Mouse (Mus musculus): ENCODE data around the gene Sh3rf1. TPM values are rescaled to one million over a fixed set of nuclear protein-coding genes. Genes with fewer than 3 reads are reported as not detected.

The Sh3rf1 gene
- polyA plus RNA-seq, 1 experiment from 2014 or later: 20.8 TPM

DNA sequence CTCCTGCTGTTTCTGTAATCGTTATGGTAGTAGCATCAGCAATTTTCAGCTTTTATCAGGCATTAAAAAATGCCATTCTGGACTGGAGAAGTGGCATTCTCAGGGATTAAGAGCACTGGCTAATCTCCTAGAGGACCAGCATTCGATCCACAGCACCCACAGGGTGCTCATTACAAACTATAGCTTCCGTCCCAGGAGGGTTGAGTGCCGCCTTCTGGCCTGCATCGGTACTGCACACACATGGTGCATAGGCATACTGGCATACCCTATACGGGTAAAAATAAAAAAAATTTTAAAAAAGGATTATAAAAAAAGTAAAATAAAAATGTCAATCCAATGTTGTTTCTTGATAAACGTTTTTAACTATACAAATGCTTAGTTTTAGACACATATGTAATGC lies 20.5 kb downstream of the Sh3rf1 start:
- Histone ChIP-seq H3K36me3 (no peaks in the 10 kb centered on the region), H3K4me3 (replicated peaks) (no peak overlapping the region), H3K27me3 (replicated peaks) (no peaks in the 10 kb centered on the region), H3K4me2 (no peak overlapping the region), H3K4me1 (peaks cover 6% of the 10 kb centered on the region), H3K27ac (replicated peaks) (no peak overlapping the region), H3K9ac (replicated peaks) (no peak overlapping the region), H3K9me3 (replicated peaks) (no peaks in the 10 kb centered on the region)
- WGBS: 87% methylated on average over 7 of the region's 7 CpGs
- ATAC-seq (ENCODE audit: low FRiP score): no peak

DNA sequence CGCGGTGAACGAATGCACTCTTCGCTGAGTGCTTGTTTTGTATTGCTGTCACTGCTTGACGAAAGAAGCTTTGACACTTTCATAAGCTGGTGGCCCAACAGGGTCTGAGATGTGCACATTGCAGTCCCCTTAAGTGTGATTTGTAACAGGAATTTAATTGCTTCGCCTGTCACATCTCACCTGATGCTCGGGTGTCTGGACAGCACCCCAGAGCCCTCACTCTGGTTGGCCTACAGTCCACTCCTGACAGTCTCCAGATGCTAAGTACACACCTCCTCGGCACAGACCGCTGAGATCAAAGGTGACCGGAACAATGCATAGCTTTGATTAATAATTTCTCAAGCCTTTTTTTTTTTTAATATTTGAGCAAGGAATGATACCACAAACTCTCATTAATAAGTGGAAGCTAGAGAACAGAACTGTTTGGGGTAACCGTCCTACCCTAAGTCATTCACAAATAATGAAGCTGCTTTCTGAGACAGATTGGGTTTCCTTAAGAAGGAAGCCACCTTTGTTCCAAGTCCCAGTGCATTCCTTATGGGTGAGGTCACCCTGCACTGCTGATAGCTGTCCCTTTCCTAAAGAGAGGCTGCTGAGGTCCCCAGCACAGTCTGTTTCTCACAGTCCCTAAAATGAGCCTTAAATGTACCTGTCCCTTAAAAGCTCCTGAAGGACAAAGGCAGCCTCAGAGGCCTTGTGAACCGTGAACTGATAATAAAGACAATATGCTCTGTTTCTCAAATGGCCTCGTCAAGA lies 23.8 kb downstream of the Sh3rf1 start:
- no peak overlapping the region for H3K27ac ChIP-seq (replicated peaks)
- no peaks in the 10 kb centered on the region for H3K36me3 ChIP-seq
- no peak for ATAC-seq (ENCODE audit: low FRiP score)
- WGBS: 63% methylated on average over 13 of the region's 13 CpGs
- peaks cover 6% of the 10 kb centered on the region for H3K4me1 ChIP-seq
- H3K9me3 ChIP-seq (replicated peaks): 0 out of 2 replicates have a peak, but pooled peaks cover 3% of the 10 kb centered on the region
- H3K4me3 ChIP-seq (replicated peaks): no peak overlapping the region
- no peaks in the 10 kb centered on the region for H3K27me3 ChIP-seq (replicated peaks)
- H3K4me2 ChIP-seq: no peak overlapping the region
- H3K9ac ChIP-seq (replicated peaks): no peak overlapping the region

DNA sequence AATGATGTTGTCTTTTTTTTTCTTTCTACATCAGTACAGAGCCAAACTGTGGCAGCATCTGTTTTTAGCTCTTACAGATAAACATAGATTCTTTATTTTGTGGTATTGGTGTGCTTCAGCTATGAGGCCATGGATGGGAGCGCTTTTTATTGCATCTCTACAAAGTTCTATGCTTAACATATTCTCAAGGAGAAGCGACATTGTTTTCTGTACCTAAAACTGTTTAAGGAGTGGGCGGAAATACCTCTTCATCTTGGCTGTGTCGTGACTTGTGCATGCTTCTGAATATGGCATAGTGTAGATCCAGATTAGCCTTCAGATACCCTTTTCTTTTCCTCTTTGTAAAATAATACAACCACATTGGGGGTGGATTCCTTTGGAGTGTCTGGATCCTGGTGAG lies 25.8 kb downstream of the Sh3rf1 start:
- no peak overlapping the region for H3K9ac ChIP-seq (replicated peaks)
- H3K4me3 ChIP-seq (replicated peaks): no peak overlapping the region
- WGBS: 95% methylated on average over 4 of the region's 4 CpGs
- H3K27me3 ChIP-seq (replicated peaks): no peaks in the 10 kb centered on the region
- H3K9me3 ChIP-seq (replicated peaks): 0 out of 2 replicates have a peak, but pooled peaks cover 3% of the 10 kb centered on the region
- no peaks in the 10 kb centered on the region for H3K36me3 ChIP-seq
- no peak overlapping the region for H3K27ac ChIP-seq (replicated peaks)
- peaks cover 8% of the 10 kb centered on the region for H3K4me1 ChIP-seq
- no peak overlapping the region for H3K4me2 ChIP-seq
- no peak for ATAC-seq (ENCODE audit: low FRiP score)

DNA sequence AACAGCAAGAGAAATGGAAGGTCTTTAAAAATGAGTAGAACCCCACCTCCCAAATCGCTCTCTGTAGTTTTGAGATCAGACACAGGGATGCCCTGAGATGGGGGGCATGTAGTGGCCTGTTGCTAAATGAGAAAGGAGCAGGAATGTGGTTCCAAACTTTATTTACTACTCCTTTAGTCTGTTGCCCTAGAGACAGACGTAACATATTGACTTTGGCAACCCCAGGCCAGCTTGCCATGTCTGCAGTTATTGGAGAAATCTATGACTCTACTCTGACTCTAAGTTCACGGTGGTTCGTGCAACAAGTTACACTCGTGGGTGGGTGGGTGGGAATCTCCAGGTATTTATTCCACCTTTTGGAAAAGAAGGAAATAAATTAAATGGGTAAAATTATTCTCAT lies 30.5 kb downstream of the Sh3rf1 start:
- Histone ChIP-seq H3K36me3 (no peaks in the 10 kb centered on the region), H3K4me3 (replicated peaks) (no peak overlapping the region), H3K4me2 (no peak overlapping the region), H3K9me3 (replicated peaks) (0 out of 2 replicates have a peak, but pooled peaks cover 3% of the 10 kb centered on the region), H3K27me3 (replicated peaks) (no peaks in the 10 kb centered on the region), H3K9ac (replicated peaks) (no peak overlapping the region), H3K27ac (replicated peaks) (no peak overlapping the region), H3K4me1 (peaks cover 14% of the 10 kb centered on the region; the same call in 1 of the 2 replicates)
- 62% methylated on average over 5 of the region's 5 CpGs for WGBS
- no peak for ATAC-seq (ENCODE audit: low FRiP score)

DNA sequence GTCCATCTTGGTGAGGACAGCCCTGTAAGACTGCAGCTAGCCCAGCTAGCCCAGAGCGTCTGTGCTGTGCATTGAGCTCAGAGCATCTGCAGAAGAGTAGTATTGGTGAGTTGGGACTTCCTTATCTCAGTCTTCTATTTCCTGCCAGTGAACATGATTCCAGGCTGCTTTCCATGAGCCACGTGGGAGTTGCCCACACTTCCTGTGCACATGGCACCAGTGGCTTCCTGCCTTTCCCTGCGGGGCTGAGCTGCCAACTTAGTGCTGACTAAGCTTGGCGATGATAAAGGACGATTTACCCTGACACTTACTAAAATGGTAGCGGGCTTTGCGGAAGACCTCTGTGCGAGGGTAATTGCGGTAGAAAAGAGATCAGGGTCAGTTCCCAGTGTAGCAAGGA lies 35.2 kb downstream of the Sh3rf1 start:
- 80% methylated on average over 9 of the region's 9 CpGs for WGBS
- peaks cover 39% of the 10 kb centered on the region; the same call in 1 of the 2 replicates for H3K4me1 ChIP-seq
- H3K36me3 ChIP-seq: no peaks in the 10 kb centered on the region
- no peaks in the 10 kb centered on the region for H3K9me3 ChIP-seq (replicated peaks)
- H3K4me3 ChIP-seq (replicated peaks): no peak overlapping the region
- H3K9ac ChIP-seq (replicated peaks): no peak overlapping the region
- no peaks in the 10 kb centered on the region for H3K27me3 ChIP-seq (replicated peaks)
- no peak overlapping the region for H3K4me2 ChIP-seq
- no peak overlapping the region for H3K27ac ChIP-seq (replicated peaks)
- ATAC-seq (ENCODE audit: low FRiP score): no peak

DNA sequence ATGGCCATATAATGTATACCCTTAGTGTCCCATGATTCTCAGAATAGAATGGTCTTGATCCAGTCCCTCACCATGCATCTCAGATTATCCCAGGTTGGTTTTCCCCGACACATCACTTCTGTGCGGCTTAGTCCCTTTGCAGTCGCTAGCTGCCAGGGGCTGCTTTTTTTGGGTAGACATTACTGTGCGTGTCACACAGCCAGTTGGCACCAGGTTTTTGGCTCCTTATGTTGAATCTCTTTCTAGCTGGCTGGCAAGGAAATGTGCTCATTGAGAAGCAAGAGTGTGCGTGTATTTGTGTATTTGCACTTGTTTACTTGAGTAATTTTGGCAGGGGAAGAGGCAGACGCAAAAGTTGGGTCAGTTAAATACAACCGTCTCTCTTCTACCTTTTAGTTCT lies 35.9 kb downstream of the Sh3rf1 start:
- no peak overlapping the region for H3K27ac ChIP-seq (replicated peaks)
- WGBS: 66% methylated on average over 7 of the region's 7 CpGs
- no peaks in the 10 kb centered on the region for H3K36me3 ChIP-seq

DNA sequence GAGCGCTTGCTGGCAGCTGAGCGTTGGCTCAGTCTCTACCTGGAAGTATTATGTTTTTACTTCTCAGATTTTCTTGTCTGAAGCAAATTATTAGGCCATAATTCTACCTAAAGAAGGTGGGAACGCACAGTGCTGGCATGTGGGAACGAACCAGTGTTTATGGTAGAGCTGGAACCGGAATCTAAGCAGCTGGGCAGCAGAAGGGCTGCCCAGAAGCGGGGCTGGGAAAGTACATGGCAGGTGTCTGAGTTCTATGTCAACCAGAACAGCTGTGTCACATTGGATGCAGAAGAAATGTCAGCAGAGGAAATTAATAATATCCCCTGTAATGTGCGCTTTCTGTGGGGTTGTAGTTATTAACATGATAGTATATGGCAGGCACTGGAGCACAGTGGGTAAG lies 36.9 kb downstream of the Sh3rf1 start:
- Histone ChIP-seq H3K4me3 (replicated peaks) (no peak overlapping the region), H3K27ac (replicated peaks) (no peak overlapping the region), H3K4me1 (peaks cover 44% of the 10 kb centered on the region), H3K36me3 (no peaks in the 10 kb centered on the region), H3K9me3 (replicated peaks) (no peaks in the 10 kb centered on the region), H3K4me2 (no peak overlapping the region), H3K9ac (replicated peaks) (no peak overlapping the region), H3K27me3 (replicated peaks) (no peaks in the 10 kb centered on the region)
- 68% methylated on average over 7 of the region's 7 CpGs for whole genome bisulfite sequencing
- no peak; the same call in 1 of the 2 replicates for ATAC-seq (ENCODE audit: low FRiP score)

More for the DNA sequence above, 35.9 kb downstream of the Sh3rf1 start:
- ATAC-seq (ENCODE audit: low FRiP score): no peak
- no peaks in the 10 kb centered on the region for H3K27me3 ChIP-seq (replicated peaks)
- peaks cover 37% of the 10 kb centered on the region; the same call in 1 of the 2 replicates for H3K4me1 ChIP-seq
- no peaks in the 10 kb centered on the region for H3K9me3 ChIP-seq (replicated peaks)
- no peak overlapping the region for H3K4me3 ChIP-seq (replicated peaks)
- H3K9ac ChIP-seq (replicated peaks): no peak overlapping the region
- no peak overlapping the region for H3K4me2 ChIP-seq

DNA sequence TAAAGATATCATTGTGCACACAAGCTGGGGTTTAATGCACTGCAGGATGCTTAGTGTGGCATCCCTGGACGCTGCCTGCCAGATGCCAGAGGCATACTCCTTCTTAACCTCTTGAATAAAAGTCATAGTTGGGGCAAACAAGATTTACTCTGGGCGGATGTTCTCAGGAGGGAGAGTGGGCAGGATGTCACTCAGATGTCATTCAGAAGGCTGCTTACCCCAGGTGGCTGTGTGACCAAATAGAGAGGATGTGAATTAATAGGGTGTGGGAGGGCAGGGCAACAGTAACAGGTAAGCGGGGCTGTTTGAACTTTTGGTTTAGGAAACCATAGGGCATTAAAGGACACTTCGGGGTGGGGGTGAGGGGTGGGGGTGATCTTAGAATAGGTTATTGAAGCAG lies 37.7 kb downstream of the Sh3rf1 start:
- no peaks in the 10 kb centered on the region for H3K27me3 ChIP-seq (replicated peaks)
- H3K4me3 ChIP-seq (replicated peaks): no peak overlapping the region
- H3K4me1 ChIP-seq: peaks cover 40% of the 10 kb centered on the region
- H3K9me3 ChIP-seq (replicated peaks): no peaks in the 10 kb centered on the region
- no peak for ATAC-seq (ENCODE audit: low FRiP score)
- no peak overlapping the region for H3K9ac ChIP-seq (replicated peaks)
- 68% methylated on average over 4 of the region's 4 CpGs for WGBS
- no peak overlapping the region for H3K4me2 ChIP-seq
- H3K36me3 ChIP-seq: no peaks in the 10 kb centered on the region
- no peak overlapping the region for H3K27ac ChIP-seq (replicated peaks)

DNA sequence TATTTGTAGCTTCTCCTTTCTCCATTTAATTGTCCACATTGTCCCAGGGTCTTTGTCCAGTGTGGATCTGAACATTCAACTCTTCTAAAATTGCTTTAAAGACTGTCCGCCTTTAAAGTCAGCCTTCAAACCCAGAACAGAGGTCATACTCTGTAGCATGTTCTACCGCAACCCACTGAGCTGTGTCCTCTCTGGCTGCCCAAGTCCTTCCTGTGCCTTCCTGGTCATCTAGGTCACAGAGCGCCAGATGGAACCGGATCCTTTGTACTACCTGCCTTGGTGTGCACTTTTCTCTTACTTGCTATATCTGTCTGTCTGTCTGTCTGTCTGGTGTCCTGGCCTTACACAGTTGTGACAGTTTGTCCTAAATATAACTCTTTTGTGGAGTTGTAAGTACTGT lies 40.0 kb downstream of the Sh3rf1 start:
- H3K9ac ChIP-seq (replicated peaks): no peak overlapping the region
- H3K27me3 ChIP-seq (replicated peaks): no peaks in the 10 kb centered on the region
- WGBS: 96% methylated on average over 4 of the region's 4 CpGs
- H3K9me3 ChIP-seq (replicated peaks): no peaks in the 10 kb centered on the region
- H3K4me3 ChIP-seq (replicated peaks): no peak overlapping the region
- ATAC-seq (ENCODE audit: low FRiP score): no peak
- H3K4me1 ChIP-seq: peaks cover 38% of the 10 kb centered on the region
- H3K27ac ChIP-seq (replicated peaks): no peak overlapping the region
- no peak overlapping the region for H3K4me2 ChIP-seq
- no peaks in the 10 kb centered on the region for H3K36me3 ChIP-seq

DNA sequence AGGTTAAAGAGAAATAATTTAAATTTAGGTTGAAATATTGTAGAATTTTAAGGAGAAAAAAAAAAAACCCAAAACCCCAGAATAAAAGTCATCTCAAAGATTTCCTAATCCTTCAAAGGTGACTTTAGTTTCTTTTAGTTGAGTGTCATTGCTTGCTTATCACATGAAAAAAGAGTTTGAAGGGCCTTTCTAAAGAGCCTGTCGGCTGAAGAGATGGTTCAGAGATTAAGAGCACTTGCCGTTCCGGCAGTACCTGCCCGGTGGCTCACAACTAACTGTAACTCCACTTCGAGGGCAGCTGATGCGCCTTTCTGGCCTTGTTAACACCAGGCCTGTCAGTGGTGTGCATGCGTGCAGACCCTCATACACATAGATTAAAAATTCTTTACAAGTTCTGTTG lies 41.2 kb downstream of the Sh3rf1 start:
- Histone ChIP-seq H3K4me2 (no peak overlapping the region), H3K36me3 (no peaks in the 10 kb centered on the region), H3K9ac (replicated peaks) (no peak overlapping the region), H3K27ac (replicated peaks) (no peak overlapping the region), H3K27me3 (replicated peaks) (no peaks in the 10 kb centered on the region), H3K4me3 (replicated peaks) (no peak overlapping the region), H3K4me1 (peaks cover 26% of the 10 kb centered on the region), H3K9me3 (replicated peaks) (no peaks in the 10 kb centered on the region)
- 84% methylated on average over 7 of the region's 7 CpGs for WGBS
- ATAC-seq (ENCODE audit: low FRiP score): no peak

DNA sequence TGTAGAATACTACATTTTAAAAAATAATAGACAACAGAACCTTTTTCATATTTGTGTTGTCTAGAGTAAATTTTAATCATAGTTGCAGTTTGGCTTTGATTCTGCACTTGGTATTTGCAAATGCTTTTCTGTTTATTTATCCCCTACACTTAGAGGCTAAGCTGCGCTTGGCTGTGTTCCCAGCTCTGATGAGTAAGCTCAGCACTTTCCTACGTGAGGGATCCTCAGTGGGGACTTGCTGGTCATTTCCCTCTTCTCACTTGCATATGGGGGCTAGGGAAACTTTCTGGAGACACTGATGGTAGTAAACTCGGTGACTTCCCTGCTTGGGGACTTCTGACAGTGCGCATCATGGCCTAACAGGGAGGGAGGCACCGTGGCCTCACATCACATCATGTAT lies 41.7 kb downstream of the Sh3rf1 start:
- 0 out of 2 replicates have a peak overlapping the region, but pooled peaks have one; percentile 24 for H3K27ac ChIP-seq (replicated peaks)
- 68% methylated on average over 5 of the region's 5 CpGs for WGBS
- no peak overlapping the region for H3K4me2 ChIP-seq
- H3K4me3 ChIP-seq (replicated peaks): no peak overlapping the region
- peaks cover 24% of the 10 kb centered on the region for H3K4me1 ChIP-seq
- no peaks in the 10 kb centered on the region for H3K36me3 ChIP-seq
- H3K9ac ChIP-seq (replicated peaks): no peak overlapping the region
- ATAC-seq (ENCODE audit: low FRiP score): no peak
- no peaks in the 10 kb centered on the region for H3K9me3 ChIP-seq (replicated peaks)
- no peaks in the 10 kb centered on the region for H3K27me3 ChIP-seq (replicated peaks)

DNA sequence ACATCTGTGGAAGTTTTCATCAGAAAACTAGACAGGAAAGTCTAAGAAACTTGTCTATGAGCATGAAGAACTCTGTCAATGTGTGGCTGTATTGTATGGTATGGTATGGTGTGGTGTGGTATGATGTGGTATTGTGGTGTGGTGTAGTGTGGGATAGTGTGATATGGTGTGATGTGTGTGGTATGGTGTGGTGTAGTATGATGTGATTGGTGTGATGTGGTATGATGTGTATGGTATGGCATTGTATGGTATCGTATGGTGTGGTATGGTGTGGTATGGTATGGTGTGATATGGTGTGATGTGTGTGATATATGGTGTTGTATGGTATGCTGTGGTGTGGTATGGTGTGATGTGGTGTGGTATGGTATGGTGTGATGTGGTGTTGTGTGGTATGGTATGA lies 43.4 kb downstream of the Sh3rf1 start:
- no peak for ATAC-seq (ENCODE audit: low FRiP score)
- Histone ChIP-seq H3K4me2 (no peak overlapping the region), H3K36me3 (no peaks in the 10 kb centered on the region), H3K9ac (replicated peaks) (no peak overlapping the region), H3K27ac (replicated peaks) (no peak overlapping the region), H3K27me3 (replicated peaks) (no peaks in the 10 kb centered on the region), H3K4me1 (peaks cover 13% of the 10 kb centered on the region), H3K9me3 (replicated peaks) (no peaks in the 10 kb centered on the region), H3K4me3 (replicated peaks) (no peak overlapping the region)
- WGBS: 100% methylated on average over 1 of the region's 1 CpGs
